Mouse (Mus musculus) c-Kit-negative CD71-positive TER-119-positive erythroid progenitor cells, embryonic 14.5 days (primary cell): ENCODE measurements around the gene Sparcl1.

Experiments used
- DNase-seq: peaks from one replicate; pipeline ENCODE4 v3.0.0-alpha.2; 2013; ENCODE audit warnings: low read depth, low spot score

The Sparcl1 gene

GRCm38 (mm10) chr5:104113491-104114172, at the start of gene Sparcl1:
Gene Sparcl1, minus strand, starts transcription at chr5:104113733.
- DNase-seq, result no peak

- DNase-seq, result no peak
Observed at GRCm38 (mm10) chr5:104161390-104161789, 47.9 kb upstream of the Sparcl1 start.

- DNase-seq, result no peak
Observed at GRCm38 (mm10) chr5:104160581-104160980, 47.0 kb upstream of the Sparcl1 start.

- DNase-seq, result no peak
Observed at GRCm38 (mm10) chr5:104158332-104159052, 45.0 kb upstream of the Sparcl1 start.

- DNase-seq, result no peak
Observed at GRCm38 (mm10) chr5:104157701-104158100, 44.2 kb upstream of the Sparcl1 start.

GRCm38 (mm10) chr5:104150196-104150595, 36.7 kb upstream of the Sparcl1 start:
- DNase-seq, result no peak

- no peak for DNase-seq
Observed at GRCm38 (mm10) chr5:104149349-104149748, 35.8 kb upstream of the Sparcl1 start.

GRCm38 (mm10) chr5:104144057-104144456, 30.5 kb upstream of the Sparcl1 start:
- DNase-seq, result no peak

- no peak for DNase-seq
Observed at GRCm38 (mm10) chr5:104141067-104141466, 27.5 kb upstream of the Sparcl1 start.

GRCm38 (mm10) chr5:104137920-104138541, 24.5 kb upstream of the Sparcl1 start:
- no peak for DNase-seq

GRCm38 (mm10) chr5:104133752-104134151, 20.2 kb upstream of the Sparcl1 start:
- no peak for DNase-seq

GRCm38 (mm10) chr5:104131544-104131943, 18.0 kb upstream of the Sparcl1 start:
- no peak for DNase-seq

- no peak for DNase-seq
Observed at GRCm38 (mm10) chr5:104130891-104131290, 17.4 kb upstream of the Sparcl1 start.

GRCm38 (mm10) chr5:104128281-104129031, 14.9 kb upstream of the Sparcl1 start:
- no peak for DNase-seq

- DNase-seq, result no peak
Observed at GRCm38 (mm10) chr5:104127351-104127750, 13.8 kb upstream of the Sparcl1 start.

- no peak for DNase-seq
Observed at GRCm38 (mm10) chr5:104126561-104127320, 13.2 kb upstream of the Sparcl1 start.

GRCm38 (mm10) chr5:104124016-104124658, 10.6 kb upstream of the Sparcl1 start:
- no peak for DNase-seq

- DNase-seq, result no peak
Observed at GRCm38 (mm10) chr5:104115890-104116289, 2.4 kb upstream of the Sparcl1 start.

GRCm38 (mm10) chr5:104115118-104115517, 1.6 kb upstream of the Sparcl1 start:
- DNase-seq, result no peak

GRCm38 (mm10) chr5:104112511-104112910, 1.0 kb downstream of the Sparcl1 start:
- no peak for DNase-seq

GRCm38 (mm10) chr5:104112016-104112415, 1.5 kb downstream of the Sparcl1 start:
- no peak for DNase-seq
